ENCODE assay signal across 9 mouse cellular contexts in the genomic region with DNA sequence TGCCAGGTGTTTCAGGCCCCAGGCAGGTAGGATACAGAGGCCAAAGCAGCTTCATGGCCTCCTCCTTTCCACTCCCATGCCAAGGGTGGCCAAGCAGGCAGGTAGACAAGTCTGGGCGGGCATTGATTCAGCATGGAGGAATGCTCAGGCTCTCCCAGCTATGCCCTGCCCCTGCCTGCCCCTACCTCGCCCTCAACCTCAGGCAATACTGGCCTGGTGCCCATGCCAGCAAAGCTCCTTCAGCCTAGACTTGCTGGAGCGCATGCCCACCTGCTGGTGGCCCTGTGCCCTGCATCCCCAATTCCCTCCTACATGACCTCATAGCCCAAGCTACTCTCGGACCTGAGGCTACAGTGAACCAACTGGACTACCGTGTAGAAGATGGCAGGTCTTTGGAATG. TPM values are rescaled to one million over a fixed set of nuclear protein-coding genes. Genes with fewer than 3 reads are reported as not detected.
DNase-seq lines count a peak whose midpoint lies in the region; ATAC-seq and TF ChIP-seq lines count a peak whose summit lies in the region.
"Had no signal": no experiment of that assay in that cellular context is flagged by ENCODE, and none has a peak within 500 bp of the region (broad histone marks: within the 10 kb centered on the region; RNA-seq: fewer than 3 reads in every experiment).

No protein-coding gene starts in this region.

- ATAC-seq in heart, embryonic 12.5 days (ENCODE audit: insufficient number of reproducible peaks, low FRiP score), result no peak
- no peak for ATAC-seq in forebrain, embryonic 13.5 days
- no peak for ATAC-seq in hindbrain, embryonic 11.5 days (ENCODE audit: low FRiP score)

- no peak overlapping the region for H3K4me2 ChIP-seq in heart, embryonic 12.5 days
- H3K4me2 ChIP-seq in forebrain, embryonic 13.5 days, result no peak overlapping the region
- no peak overlapping the region for H3K4me2 ChIP-seq in hindbrain, embryonic 11.5 days (replicated peaks; ENCODE audit: low read depth, low read length)

- 0 out of 2 replicates have a peak overlapping the region, but pooled peaks have one; percentile 5 for H3K27ac ChIP-seq in heart, embryonic 12.5 days (ENCODE audit: poor library complexity, severe bottlenecking)
- H3K27ac ChIP-seq in forebrain, embryonic 13.5 days, result no peak overlapping the region
- no peak overlapping the region for H3K27ac ChIP-seq in hindbrain, embryonic 11.5 days (ENCODE audit: low read depth, low read length)
- H3K27ac ChIP-seq: macrophage had no signal

- H3K27me3 ChIP-seq in heart, embryonic 12.5 days (replicated peaks), result no peaks in the 10 kb centered on the region
- H3K27me3 ChIP-seq in E14TG2a.4 (ENCODE audit: insufficient read depth, low read length), result peaks cover 76% of the 10 kb centered on the region
- no peaks in the 10 kb centered on the region for H3K27me3 ChIP-seq in forebrain, embryonic 13.5 days
- H3K27me3 ChIP-seq in hindbrain, embryonic 11.5 days (ENCODE audit: control insufficient read depth, insufficient read depth, low read length), result no peaks in the 10 kb centered on the region

- no peaks in the 10 kb centered on the region for H3K9me3 ChIP-seq in heart, embryonic 12.5 days (replicated peaks)
- H3K9me3 ChIP-seq in E14TG2a.4 (ENCODE audit: low read length), result no peaks in the 10 kb centered on the region
- H3K9me3 ChIP-seq in forebrain, embryonic 13.5 days (replicated peaks), result no peaks in the 10 kb centered on the region
- no peaks in the 10 kb centered on the region for H3K9me3 ChIP-seq in hindbrain, embryonic 11.5 days (ENCODE audit: control insufficient read depth, low read length)

- WGBS in heart, embryonic 12.5 days, result 86% methylated on average over 5 of the region's 5 CpGs
- WGBS in forebrain, embryonic 13.5 days, result 77% methylated on average over 5 of the region's 5 CpGs
- WGBS in hindbrain, embryonic 11.5 days, result 81% methylated on average over 5 of the region's 5 CpGs

- peak; percentile 17 for TF ChIP-seq CTCF in E14TG2a.4 (conservative IDR thresholded peaks at IDR 0.05; ENCODE audit: low read length)

- no peak for DNase-seq in heart, postnatal 10 days
- DNase-seq in fibroblast of lung, adult 2 months (ENCODE audit: low read depth), result peak; percentile 61
- peak; percentile 64 for DNase-seq in lung, postnatal 36 days
- DNase-seq in hindbrain, embryonic 11.5 days (ENCODE audit: low spot score), result no peak
- DNase-seq in right cerebral cortex, postnatal 10 days (ENCODE audit: low spot score in 2 of 2), result no peak

- no peak overlapping the region for H3K4me3 ChIP-seq in heart, embryonic 12.5 days
- no peak overlapping the region for H3K4me3 ChIP-seq in E14TG2a.4 (replicated peaks; ENCODE audit: low read length)
- no peak overlapping the region for H3K4me3 ChIP-seq in forebrain, embryonic 13.5 days
- no peak overlapping the region for H3K4me3 ChIP-seq in hindbrain, embryonic 11.5 days (ENCODE audit: low read depth, low read length)

- no peaks in the 10 kb centered on the region for H3K36me3 ChIP-seq in heart, embryonic 12.5 days
- H3K36me3 ChIP-seq in E14TG2a.4 (ENCODE audit: insufficient read depth, low read length), result no peaks in the 10 kb centered on the region
- no peaks in the 10 kb centered on the region for H3K36me3 ChIP-seq in forebrain, embryonic 13.5 days (ENCODE audit: poor library complexity, severe bottlenecking)
- no peaks in the 10 kb centered on the region for H3K36me3 ChIP-seq in hindbrain, embryonic 11.5 days (ENCODE audit: control insufficient read depth, insufficient read depth, low read length)

- peak overlapping the region; percentile 8; the same call in 1 of the 2 replicates for H3K9ac ChIP-seq in heart, embryonic 12.5 days
- no peak overlapping the region for H3K9ac ChIP-seq in forebrain, embryonic 13.5 days
- H3K9ac ChIP-seq in hindbrain, embryonic 11.5 days (ENCODE audit: low read depth, low read length), result no peak overlapping the region

- peaks cover 44% of the 10 kb centered on the region for H3K4me1 ChIP-seq in heart, embryonic 12.5 days (replicated peaks)
- H3K4me1 ChIP-seq in E14TG2a.4 (replicated peaks; ENCODE audit: low read depth, low read length), result peaks cover 26% of the 10 kb centered on the region
- H3K4me1 ChIP-seq in forebrain, embryonic 13.5 days, result no peaks in the 10 kb centered on the region
- no peaks in the 10 kb centered on the region for H3K4me1 ChIP-seq in hindbrain, embryonic 11.5 days (replicated peaks; ENCODE audit: control insufficient read depth, insufficient read depth, low read length)

- intact Hi-C loops in heart, postnatal 10 days (cut with DNase I), result no loop called here

RNA-seq across cellular contexts. Expression of gene Syt8, which starts 2.7 kb away (rescaled TPM):
- polyA plus RNA-seq in heart, embryonic 12.5 days (2016; fragmentation: Nextera tagmentation; extraction: Ambion mirVana), result 0.28 and 0.57 TPM in 2 replicates
- not detected for total RNA-seq in heart, postnatal 10 days (2021)
- polyA plus RNA-seq in forebrain, embryonic 13.5 days (2015; fragmentation: Nextera tagmentation; extraction: Ambion mirVana), result not detected in 2 replicates
- not detected in 2 replicates for polyA plus RNA-seq in hindbrain, embryonic 11.5 days (2014; fragmentation: Nextera tagmentation; extraction: Ambion mirVana)

RNA-seq across cellular contexts. Expression of gene Tnni2, which starts 4.3 kb away (rescaled TPM):
- 50.6 and 53.5 TPM in 2 replicates for polyA plus RNA-seq in heart, embryonic 12.5 days (2016; fragmentation: Nextera tagmentation; extraction: Ambion mirVana)
- 1 to 10 TPM; 1.9 to 4.3 TPM for total RNA-seq in heart, postnatal 10 days (2021)
- polyA plus RNA-seq in forebrain, embryonic 13.5 days (2015; fragmentation: Nextera tagmentation; extraction: Ambion mirVana), result 0.61 TPM in 1 of 2 replicates, not detected in the other
- polyA plus RNA-seq in hindbrain, embryonic 11.5 days (2014; fragmentation: Nextera tagmentation; extraction: Ambion mirVana), result 1.4 and 1.7 TPM in 2 replicates

RNA-seq across cellular contexts. Expression of gene Lsp1, which starts 23.3 kb away (rescaled TPM):
- polyA plus RNA-seq in heart, embryonic 12.5 days (2016; fragmentation: Nextera tagmentation; extraction: Ambion mirVana), result 33.4 and 38.4 TPM in 2 replicates
- total RNA-seq in heart, postnatal 10 days (2021), result 100 to 1,000 TPM; 111 to 116 TPM
- 4.2 TPM in 2 replicates for polyA plus RNA-seq in forebrain, embryonic 13.5 days (2015; fragmentation: Nextera tagmentation; extraction: Ambion mirVana)
- 16.1 and 18.7 TPM in 2 replicates for polyA plus RNA-seq in hindbrain, embryonic 11.5 days (2014; fragmentation: Nextera tagmentation; extraction: Ambion mirVana)

RNA-seq across cellular contexts. Expression of gene Ctsd, which starts 49.5 kb away (rescaled TPM):
- polyA plus RNA-seq in heart, embryonic 12.5 days (2016; fragmentation: Nextera tagmentation; extraction: Ambion mirVana), result 431 and 436 TPM in 2 replicates
- 100 to 1,000 TPM; 501 to 525 TPM for total RNA-seq in heart, postnatal 10 days (2021)
- 145 and 166 TPM in 2 replicates for polyA plus RNA-seq in forebrain, embryonic 13.5 days (2015; fragmentation: Nextera tagmentation; extraction: Ambion mirVana)
- 168 and 200 TPM in 2 replicates for polyA plus RNA-seq in hindbrain, embryonic 11.5 days (2014; fragmentation: Nextera tagmentation; extraction: Ambion mirVana)

RNA-seq across cellular contexts. Expression of gene Gm49369, which starts 54.9 kb away (rescaled TPM):
- 3.0 TPM in 1 of 2 replicates, not detected in the other for polyA plus RNA-seq in heart, embryonic 12.5 days (2016; fragmentation: Nextera tagmentation; extraction: Ambion mirVana)
- total RNA-seq in heart, postnatal 10 days (2021), result 1 to 10 TPM; 1.7 to 5.1 TPM
- polyA plus RNA-seq in forebrain, embryonic 13.5 days (2015; fragmentation: Nextera tagmentation; extraction: Ambion mirVana), result 1.5 TPM in 1 of 2 replicates, not detected in the other
- polyA plus RNA-seq in hindbrain, embryonic 11.5 days (2014; fragmentation: Nextera tagmentation; extraction: Ambion mirVana), result not detected in 2 replicates

Comparison
In these comparisons a context has a peak if more than half of its experiments do, and no peak if none do; other contexts are left out.
1. DNase-seq: peak in fibroblast of lung, adult 2 months (single experiment) and lung, postnatal 36 days (single experiment); none in heart, postnatal 10 days (0 of 2), hindbrain, embryonic 11.5 days (single experiment) and right cerebral cortex, postnatal 10 days (0 of 2).
2. RNA of gene Tnni2, which starts 4.3 kb away (polyA plus RNA-seq): 50.6 to 53.5 TPM in heart, embryonic 12.5 days; 1.4 to 1.7 TPM in hindbrain, embryonic 11.5 days and 0.61 TPM in forebrain, embryonic 13.5 days; every median in the first group is over 10 times any median in the second.